Mouse (Mus musculus): ENCODE data around the gene Mindy1.
"Not testable (repeated sequence)": the region's sequence is repeated elsewhere in the genome, so short reads cannot be mapped to it uniquely, and the experiment has no call there.

Mindy1 gene

DNA sequence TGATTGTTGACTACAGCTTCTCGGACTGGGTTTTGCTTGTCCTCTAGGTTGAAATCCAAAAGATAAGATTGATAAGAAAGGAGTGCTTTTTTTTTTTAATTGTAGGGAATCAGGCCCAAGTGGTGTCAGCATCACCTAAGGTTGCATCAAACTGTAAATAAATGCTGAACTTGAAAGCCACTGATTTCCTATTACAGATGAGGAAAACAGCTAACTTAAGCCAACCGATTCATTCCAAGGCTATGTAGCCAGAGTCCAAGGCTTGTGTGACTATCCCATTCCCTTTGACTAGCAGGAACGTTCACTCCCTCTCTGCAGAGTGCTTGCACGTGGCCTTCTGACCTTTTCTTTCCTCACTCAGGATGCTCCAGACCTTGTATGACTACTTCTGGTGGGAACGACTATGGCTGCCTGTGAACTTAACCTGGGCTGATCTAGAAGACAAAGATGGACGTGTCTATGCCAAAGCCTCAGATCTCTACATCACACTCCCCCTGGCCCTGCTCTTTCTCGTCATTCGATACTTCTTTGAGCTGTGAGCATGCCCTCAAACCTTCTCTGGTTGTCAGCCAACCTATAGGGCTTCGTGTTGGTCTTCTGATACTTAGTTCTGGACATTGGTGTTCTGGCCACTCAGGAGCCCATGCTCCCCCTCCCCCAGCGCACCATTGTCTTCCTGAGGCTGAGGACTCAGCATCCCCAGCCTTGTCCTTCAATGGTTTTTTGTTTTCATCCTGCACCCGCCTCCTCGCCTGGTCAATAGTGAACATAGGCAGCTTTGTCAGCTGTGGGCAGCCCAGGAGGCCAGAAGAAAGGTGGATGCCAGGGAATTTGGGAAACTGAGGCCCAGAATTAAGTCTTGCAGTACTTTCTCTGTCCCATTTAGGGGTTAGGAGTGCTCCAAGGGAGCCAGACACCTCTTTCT lies 38.8 kb downstream of the Mindy1 start:
- DNase-seq (ENCODE audit: inconsistent ontology term): no peak

DNA sequence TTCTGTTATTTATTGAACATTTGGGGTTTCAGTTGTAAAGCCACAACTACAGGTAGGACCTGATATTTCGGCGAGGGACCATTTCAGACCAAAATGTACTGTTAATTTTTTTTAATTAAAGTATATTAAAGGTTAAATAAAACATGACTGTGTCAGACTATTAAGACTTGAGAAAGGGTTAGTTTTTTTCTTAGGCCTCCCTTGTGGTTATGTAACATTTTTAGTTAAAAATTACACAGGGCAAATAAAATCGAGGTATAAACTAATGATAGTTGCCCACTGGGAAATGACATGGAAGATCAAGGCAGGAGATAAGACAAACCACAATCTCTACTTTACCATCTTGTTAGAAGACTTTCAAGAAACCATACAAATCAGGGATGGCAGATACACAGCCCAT lies 42.3 kb downstream of the Mindy1 start:
- DNase-seq (ENCODE audit: inconsistent ontology term): no peak

DNA sequence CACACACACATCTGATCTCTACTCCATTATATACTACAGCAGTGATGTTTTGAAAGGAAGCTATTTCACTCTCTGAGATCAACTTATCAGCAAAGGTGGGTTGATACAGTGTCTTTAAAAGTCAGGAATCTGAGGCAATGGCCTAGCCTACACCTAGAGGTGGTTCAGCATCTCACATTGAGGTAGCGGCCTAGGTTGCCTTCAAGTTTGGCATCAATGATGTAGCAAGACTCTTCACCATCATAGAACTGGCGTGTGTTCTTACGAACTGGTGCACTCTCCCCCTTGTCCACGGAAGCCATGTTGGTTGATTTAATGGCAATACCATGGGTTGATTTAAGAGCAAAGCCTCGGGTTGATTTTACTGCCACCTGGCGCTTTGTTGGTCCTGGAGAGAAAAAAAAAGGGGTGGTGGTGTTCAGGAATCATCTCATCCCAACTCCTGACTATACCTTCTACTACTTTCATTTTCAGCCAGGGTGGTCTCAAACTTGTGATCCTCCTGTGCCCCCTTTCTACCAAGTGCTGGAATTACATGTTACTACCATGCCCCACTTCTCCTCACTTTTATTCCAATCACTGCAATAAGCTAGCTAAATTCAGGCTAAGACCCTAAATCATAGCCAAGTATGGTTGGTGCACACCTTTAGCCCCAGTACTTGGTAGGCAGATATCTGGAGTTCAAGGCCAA lies 43.5 kb downstream of the Mindy1 start:
- no peak for DNase-seq (ENCODE audit: inconsistent ontology term)

DNA sequence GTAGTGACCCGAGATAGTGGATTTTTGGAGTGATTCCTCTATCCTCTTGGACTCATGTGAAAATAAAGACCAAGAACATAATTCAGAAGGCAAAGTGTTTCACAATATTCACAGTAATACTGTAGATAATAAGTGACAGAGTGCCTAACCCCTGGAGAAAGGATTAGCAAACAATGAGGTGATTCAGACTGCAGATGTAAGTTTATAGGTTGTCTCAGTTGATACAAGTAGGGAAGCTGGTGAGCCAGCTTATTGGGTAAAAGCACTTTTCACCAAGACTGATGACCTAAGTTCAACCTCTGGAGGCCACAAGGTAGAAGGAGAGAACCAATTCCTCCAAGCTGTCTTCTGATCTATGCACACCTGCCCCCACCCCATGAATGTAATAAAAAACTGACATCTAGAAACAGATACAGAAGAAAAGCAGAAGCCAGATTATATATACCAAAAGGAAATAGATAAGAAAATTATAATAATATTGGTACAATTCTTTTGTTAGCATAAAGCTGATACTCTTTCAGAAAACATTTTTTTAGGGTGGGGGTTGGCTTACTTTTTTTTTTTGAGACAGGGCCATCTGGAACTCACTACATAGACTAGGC lies 47.8 kb downstream of the Mindy1 start:
- no peak for DNase-seq (ENCODE audit: inconsistent ontology term)

DNA sequence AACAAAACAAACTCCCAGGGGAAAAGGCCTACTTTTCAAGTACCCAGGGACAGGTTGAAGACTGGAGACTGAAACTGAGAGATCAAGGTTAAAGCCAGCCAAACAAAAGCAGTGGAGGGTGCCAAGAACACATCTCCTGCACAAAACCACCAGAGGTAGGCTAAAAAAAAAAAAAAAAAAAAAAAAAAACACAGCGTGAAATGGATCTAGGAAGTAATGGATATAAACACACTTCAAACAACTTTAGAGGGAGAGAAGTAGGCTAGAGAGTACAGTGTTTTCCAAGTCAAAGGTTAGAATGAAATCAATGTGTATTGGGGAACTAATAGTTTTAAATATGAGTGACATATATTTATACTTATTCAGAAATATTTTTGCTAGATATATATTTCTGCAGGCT lies 50.4 kb downstream of the Mindy1 start:
- no peak for DNase-seq (ENCODE audit: inconsistent ontology term)

DNA sequence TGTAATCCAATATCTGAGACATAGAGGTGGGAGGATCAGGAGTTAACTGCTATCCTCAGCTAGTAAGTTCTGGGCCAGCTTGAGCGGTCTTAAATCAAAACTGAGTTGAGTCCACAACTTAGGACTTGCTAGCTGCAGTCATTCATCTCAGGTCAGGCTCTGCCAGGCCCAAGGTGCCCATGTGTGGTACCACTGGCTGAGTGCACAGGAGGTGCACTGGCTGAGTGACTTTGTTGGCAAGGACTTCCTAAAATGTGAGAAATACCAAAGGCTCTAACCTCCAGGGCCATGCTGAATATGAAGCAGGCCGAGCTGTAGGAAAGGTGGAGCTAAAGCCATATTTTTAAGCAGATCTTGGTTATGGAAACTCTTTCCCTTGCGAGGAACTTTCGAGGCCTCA lies 56.2 kb downstream of the Mindy1 start:
- no peak for DNase-seq (ENCODE audit: inconsistent ontology term)

DNA sequence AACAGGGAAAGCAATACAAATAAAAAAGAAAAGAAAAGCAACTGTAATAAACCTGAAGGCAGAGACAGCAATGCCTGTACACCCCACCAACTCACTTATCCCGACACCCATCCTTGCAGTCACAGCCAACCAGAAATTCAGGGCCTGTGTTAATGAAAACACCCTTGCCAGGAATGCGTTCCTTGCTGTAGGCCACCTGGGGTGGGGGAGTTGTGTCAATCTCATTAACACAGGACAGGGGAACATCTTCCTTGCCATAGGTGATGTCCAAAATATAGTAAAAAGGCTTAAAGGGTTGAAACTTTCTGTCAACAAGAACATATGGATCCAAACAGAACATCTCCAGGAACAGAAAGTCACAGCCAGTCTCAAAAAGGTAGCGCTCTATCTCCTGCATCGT lies 57.1 kb downstream of the Mindy1 start:
- DNase-seq (ENCODE audit: inconsistent ontology term): no peak

DNA sequence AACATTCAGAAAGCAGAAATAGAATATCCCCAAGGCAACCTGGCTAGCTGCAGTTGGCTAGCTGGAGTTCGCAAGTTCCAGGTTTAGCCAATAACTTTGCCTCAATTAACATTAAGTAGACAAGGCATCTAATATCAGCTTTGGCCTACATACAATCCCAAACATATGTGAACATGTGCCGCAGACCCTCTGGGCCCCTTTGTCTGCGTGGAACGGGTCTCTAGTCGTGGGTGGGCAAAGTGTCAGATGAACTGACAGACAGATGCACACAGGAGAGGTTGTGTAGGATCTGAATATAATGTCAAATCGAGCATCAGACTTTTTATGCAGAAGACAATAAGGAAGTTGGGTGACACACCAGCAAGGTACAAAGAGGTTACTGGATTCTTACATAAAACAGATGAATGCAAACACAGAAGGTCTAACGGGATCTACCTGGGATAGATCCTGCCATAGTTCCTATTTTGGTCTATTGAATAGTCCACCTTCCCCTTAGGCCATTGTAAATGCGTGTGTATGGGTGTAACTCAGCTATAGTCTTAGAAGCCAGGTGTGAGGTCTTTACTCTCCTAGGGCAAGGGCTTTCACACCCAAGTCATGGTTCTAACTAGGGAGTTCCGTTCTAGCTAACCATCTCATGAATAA lies 62.3 kb downstream of the Mindy1 start:
- not testable (repeated sequence) for DNase-seq (ENCODE audit: inconsistent ontology term)
